Mouse (Mus musculus) gastrocnemius, adult 2 months (tissue): ENCODE measurements around the gene Amotl2. TPM values are rescaled to one million over a fixed set of nuclear protein-coding genes. Genes with fewer than 3 reads are reported as not detected.

Experiments
- DNase-seq: peaks from one replicate; pipeline ENCODE4 v3.0.0; 2022
- H3K27ac ChIP-seq: fragments of 200-600 bp; 2 replicates; pipeline ENCODE4 v1.8.1; 2022; ENCODE audit warnings: mild to moderate bottlenecking
- H3K4me3 ChIP-seq: fragments of 200-600 bp; 2 replicates; pipeline ENCODE4 v1.8.1; 2022; ENCODE audit warnings: mild to moderate bottlenecking, moderate library complexity
- CTCF ChIP-seq: fragments of 200-600 bp; IDR thresholded peaks from 2 replicates; pipeline ENCODE4 v1.8.1; 2022; ENCODE audit warnings: antibody characterized with exemption, mild to moderate bottlenecking, moderate library complexity
- intact Hi-C: fragments of 180-260 bp; cut with DNase I; formaldehyde crosslinking; loops from one replicate; pipeline ENCODE4 v1.15.1; 2025
- total RNA-seq, 2 experiments: library from RNA; stranded (reverse); gene quantifications; 2 replicates each; pipeline ENCODE4 v1.2.3; 2021

Amotl2 gene
- total RNA-seq, 2 experiments from 2014 or later: 13.7 to 28.5 TPM

DNA sequence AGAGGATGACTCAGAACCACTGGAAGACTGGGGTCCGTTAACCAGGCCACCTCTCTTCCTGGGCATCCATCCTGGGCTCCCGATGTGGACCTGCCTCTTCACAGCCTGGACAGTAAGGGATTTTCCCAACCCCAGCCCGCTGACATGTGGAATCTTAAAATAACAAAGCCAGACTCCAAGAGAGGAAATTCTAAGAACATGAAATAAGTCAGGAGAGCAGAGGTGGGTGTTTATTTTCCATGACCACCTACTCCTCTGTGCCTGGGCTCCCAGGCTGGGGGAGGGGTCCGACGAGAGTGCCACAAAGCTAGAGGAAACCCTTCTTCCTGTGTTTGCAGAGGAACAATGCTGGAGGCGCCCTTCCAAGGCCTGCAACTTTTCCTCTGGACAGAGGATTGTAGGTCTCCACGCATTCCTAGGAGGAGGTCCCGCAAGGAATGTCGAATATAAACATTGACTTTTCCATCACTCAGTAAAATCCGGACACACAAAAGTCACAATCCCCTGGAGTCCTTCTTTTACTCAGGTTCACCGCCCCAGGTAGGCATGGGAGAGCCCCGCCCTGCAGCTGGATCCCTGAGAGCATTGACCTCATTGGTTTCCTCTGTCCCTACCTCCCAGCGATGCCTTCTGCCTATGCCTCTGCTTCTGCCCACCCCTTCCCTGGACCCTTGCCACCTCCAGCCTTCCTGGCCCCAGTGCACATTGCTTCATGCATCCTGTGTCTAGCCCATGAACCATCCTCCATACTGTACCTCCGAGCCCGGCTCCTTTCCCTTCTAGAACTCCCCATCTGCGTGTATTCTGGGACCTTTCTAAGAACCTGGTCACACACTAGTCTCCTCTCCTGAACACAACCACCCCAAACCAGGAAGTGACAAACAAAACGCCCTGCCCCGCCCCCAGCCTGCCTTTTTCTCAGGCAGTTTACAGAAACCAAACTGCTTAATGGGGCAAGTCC is 61.4 kb downstream of the Amotl2 start:
- no peak for TF ChIP-seq CTCF
- intact Hi-C loops: loop anchor here (2.0 kb wide), 1 partner anchor 51 kb away; no protein-coding TSS in a partner anchor
- H3K27ac ChIP-seq: peak overlapping the region; percentile 89
- DNase-seq: peak; percentile 65
- H3K4me3 ChIP-seq: peak overlapping the region; percentile 32

DNA sequence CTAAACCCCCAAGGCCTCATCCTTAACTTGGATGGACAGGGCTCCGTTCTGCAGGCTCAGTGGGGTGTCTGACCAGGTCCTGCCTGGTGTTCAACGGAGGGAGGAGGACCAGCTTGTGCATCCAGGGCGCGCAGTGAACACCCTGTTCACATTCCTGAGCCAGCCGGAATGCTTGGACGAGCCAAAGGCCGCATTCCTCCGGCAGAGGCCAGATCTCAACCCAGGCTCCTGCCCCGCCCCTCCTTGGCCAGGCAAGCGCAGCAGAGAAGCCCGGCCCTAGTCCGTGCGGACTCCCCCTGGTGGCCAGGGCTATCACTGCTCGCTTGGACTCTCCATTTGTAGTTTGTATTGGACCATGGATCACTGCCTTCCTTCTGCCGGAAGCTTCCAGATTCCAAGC is 63.0 kb downstream of the Amotl2 start:
- intact Hi-C loops: loop anchor here (1.0 to 2.0 kb wide), 2 partner anchors 53 to 62 kb away; no protein-coding TSS in a partner anchor
- peak overlapping the region; percentile 89 for H3K27ac ChIP-seq
- DNase-seq: peak; percentile 99
- H3K4me3 ChIP-seq: peak overlapping the region; percentile 37
- TF ChIP-seq CTCF: peak; percentile 99

Other genes with a start within 250 kb of the Amotl2 start
- 100 to 1,000 TPM in 1 of 2 experiments, 10 to 100 TPM in 1; 97.3 to 101 TPM for gene Ky, start 210.9 kb upstream of the Amotl2 start, total RNA-seq
- gene Anapc13, start 90.4 kb upstream of the Amotl2 start, total RNA-seq: 100 to 1,000 TPM; 217 to 239 TPM
- gene Cep63, start 90.1 kb upstream of the Amotl2 start, total RNA-seq: 10 to 100 TPM; 18.5 to 25.2 TPM
- 10 to 100 TPM; 47.6 to 51.4 TPM for gene Ryk, start 118.2 kb downstream of the Amotl2 start, total RNA-seq